Mouse (Mus musculus) cerebellum, adult 2 months (tissue): Measurements from ENCODE around the gene Haus2.

Source experiments
- CTCF ChIP-seq: fragments of 200-500 bp; IDR thresholded peaks from 2 replicates; pipeline ENCODE4 v1.5.1; 2011; ENCODE audit warnings: low read depth, mild to moderate bottlenecking, control low read depth, low read length, moderate library complexity, borderline replicate concordance; ENCODE audit not compliant: insufficient read depth
- POLR2A ChIP-seq: fragments of 200-500 bp; IDR thresholded peaks from 2 replicates; pipeline ENCODE4 v1.6.1; 2011; ENCODE audit warnings: low read length, control low read depth, borderline replicate concordance; ENCODE audit not compliant: insufficient read depth

- TF ChIP-seq CTCF = no peak
- peak; percentile 65 for TF ChIP-seq POLR2A
These were observed 45.8 kb upstream of the Haus2 start, which contains the start of gene Zfp106 for GRCm38 (mm10) chr2:120563235-120563990.
